Mouse (Mus musculus) spleen, adult 2 months (tissue): ENCODE measurements around the gene Gm45711. TPM values are rescaled to one million over a fixed set of nuclear protein-coding genes. Genes with fewer than 3 reads are reported as not detected.
"Not testable (repeated sequence)": the region's sequence is repeated elsewhere in the genome, so short reads cannot be mapped to it uniquely, and the experiment has no call there.

Experiments
- DNase-seq, 2 experiments: peaks; one replicate each; pipeline versions ENCODE4 v3.0.0 to v3.0.0-alpha.2; 2012 to 2021; ENCODE audit warnings: low spot score in 2 of 2, low read depth in 1 of 2
- H3K27ac ChIP-seq: fragments of 200-500 bp; 2 replicates; pipeline ENCODE4 v1.5.1; 2012; ENCODE audit warnings: low read length, inconsistent platforms; ENCODE audit not compliant: insufficient read depth
- H3K27me3 ChIP-seq: fragments of 200-500 bp; 2 replicates; pipeline ENCODE4 v1.6.1; 2012; ENCODE audit warnings: mild to moderate bottlenecking, moderate library complexity, low read length, inconsistent platforms; ENCODE audit not compliant: control insufficient read depth, insufficient read depth
- H3K36me3 ChIP-seq: fragments of 200-500 bp; 2 replicates; pipeline ENCODE4 v1.6.1; 2012; ENCODE audit warnings: mild to moderate bottlenecking, low read length, inconsistent platforms; ENCODE audit not compliant: control insufficient read depth, insufficient read depth
- H3K4me1 ChIP-seq: fragments of 200-500 bp; 2 replicates; pipeline ENCODE4 v1.6.1; 2011; ENCODE audit warnings: inconsistent platforms; ENCODE audit not compliant: control insufficient read depth, insufficient read depth, insufficient read length
- H3K4me3 ChIP-seq: fragments of 200-500 bp; 2 replicates; pipeline ENCODE4 v1.5.1; 2011; ENCODE audit warnings: mild to moderate bottlenecking, inconsistent platforms; ENCODE audit not compliant: insufficient read depth, insufficient read length; ENCODE audit errors: extremely low read depth
- CTCF ChIP-seq: fragments of 200-500 bp; IDR thresholded peaks from 2 replicates; pipeline ENCODE4 v1.5.1; 2011; ENCODE audit warnings: mild to moderate bottlenecking, inconsistent platforms; ENCODE audit not compliant: insufficient read depth, insufficient read length, insufficient replicate concordance; ENCODE audit errors: extremely low read depth
- POLR2A ChIP-seq: fragments of 200-500 bp; IDR thresholded peaks from 2 replicates; pipeline ENCODE4 v1.6.1; 2011; ENCODE audit warnings: low read depth, low read length, inconsistent platforms
- WGBS: fragments of 180-500 bp; shearing (Covaris S2); methylation state at CpG from one replicate; pipeline ENCODE4 v1.1.7; 2018; 5-methylcytosine and 5-hydroxymethylcytosine counted together
- polyA plus RNA-seq: library from polyadenylated mRNA; depleted of rRNA; stranded (reverse); fragments of >200 nt; gene quantifications from 2 replicates; pipeline ENCODE4 v1.2.3, GENCODE M21; 2012

Gm45711 gene
- polyA plus RNA-seq, 1 experiment, result not detected

GRCm38 (mm10) chr8:104313311-104313710 is 3.4 kb upstream of the Gm45711 start:
- WGBS, result 65% methylated on average over 4 of the region's 4 CpGs

GRCm38 (mm10) chr8:104312023-104312422 is 2.1 kb upstream of the Gm45711 start:
- H3K4me1 ChIP-seq, H3K4me3 ChIP-seq, H3K27me3 ChIP-seq, H3K36me3 ChIP-seq, H3K27ac ChIP-seq, DNase-seq: not testable (repeated sequence)
- 71% methylated on average over 3 of the region's 3 CpGs for WGBS

More at GRCm38 (mm10) chr8:104313311-104313710, 3.4 kb upstream of the Gm45711 start:
- H3K36me3 ChIP-seq, result no peaks in the 10 kb centered on the region
- TF ChIP-seq POLR2A (no peak), CTCF (no peak)
- H3K4me1 ChIP-seq, result no peaks in the 10 kb centered on the region
- H3K27ac ChIP-seq, result no peak overlapping the region
- H3K4me3 ChIP-seq, result no peak overlapping the region
- no peaks in the 10 kb centered on the region for H3K27me3 ChIP-seq
- no peak for DNase-seq

GRCm38 (mm10) chr8:104308341-104308740 is 1.5 kb downstream of the Gm45711 start:
- not testable (repeated sequence) for H3K4me3 ChIP-seq, H3K36me3 ChIP-seq, H3K27me3 ChIP-seq, H3K27ac ChIP-seq, DNase-seq, H3K4me1 ChIP-seq
- 59% methylated on average over 6 of the region's 6 CpGs for WGBS

GRCm38 (mm10) chr8:104304962-104305361 is 4.9 kb downstream of the Gm45711 start:
- Histone ChIP-seq H3K36me3 (no peaks in the 10 kb centered on the region), H3K27me3 (no peaks in the 10 kb centered on the region), H3K4me3 (no peak overlapping the region), H3K27ac (no peak overlapping the region), H3K4me1 (no peaks in the 10 kb centered on the region)
- 88% methylated on average over 11 of the region's 11 CpGs for WGBS
- DNase-seq, result no peak
- TF ChIP-seq POLR2A, result no peak
- no peak for TF ChIP-seq CTCF

GRCm38 (mm10) chr8:104302536-104302935 is 7.3 kb downstream of the Gm45711 start:
- not testable (repeated sequence) for H3K27me3 ChIP-seq, H3K36me3 ChIP-seq, DNase-seq, H3K4me3 ChIP-seq, H3K27ac ChIP-seq, H3K4me1 ChIP-seq
- 94% methylated on average over 4 of the region's 4 CpGs for WGBS

GRCm38 (mm10) chr8:104301577-104301976 is 8.3 kb downstream of the Gm45711 start:
- H3K27me3 ChIP-seq, DNase-seq, H3K4me3 ChIP-seq, H3K36me3 ChIP-seq, H3K4me1 ChIP-seq, H3K27ac ChIP-seq: not testable (repeated sequence)
- 46% methylated on average over 3 of the region's 3 CpGs for WGBS

- Histone ChIP-seq H3K4me3 (no peak overlapping the region), H3K4me1 (no peaks in the 10 kb centered on the region), H3K27me3 (no peaks in the 10 kb centered on the region), H3K36me3 (no peaks in the 10 kb centered on the region), H3K27ac (no peak overlapping the region)
- WGBS, result 74% methylated on average over 1 of the region's 1 CpGs
- TF ChIP-seq POLR2A (no peak), CTCF (no peak)
- DNase-seq, result no peak
Measured at GRCm38 (mm10) chr8:104294396-104294795, 15.5 kb downstream of the Gm45711 start.

GRCm38 (mm10) chr8:104293081-104293480 is 16.8 kb downstream of the Gm45711 start, which contains the start of gene Cmtm2a:
TSS of gene Cmtm2a (minus strand) at chr8:104293181.
- not testable (repeated sequence) for H3K27me3 ChIP-seq, H3K4me1 ChIP-seq, DNase-seq, H3K27ac ChIP-seq, H3K36me3 ChIP-seq, H3K4me3 ChIP-seq
- WGBS, result 80% methylated on average over 12 of the region's 12 CpGs
